Mouse (Mus musculus) kidney, postnatal 25 days (tissue): ENCODE measurements around the gene Scgb1c1.

ENCODE experiments used
- DNase-seq, 2 experiments: peaks; one replicate each; pipeline ENCODE4 v3.0.0; 2021; ENCODE audit warnings: mixed read lengths in 2 of 2

Scgb1c1 gene

GRCm38 (mm10) chr7:140881696-140882468 lies 36.5 kb downstream of the Scgb1c1 start, which contains the start of the genes Psmd13 and Sirt3:
Gene Psmd13, plus strand, starts transcription at chr7:140881968.
Gene Sirt3, minus strand, starts transcription at chr7:140882309.
- DNase-seq, result peak; percentile 97 to 98

- no peak for DNase-seq
Measured at GRCm38 (mm10) chr7:140882469-140882803, 37.1 kb downstream of the Scgb1c1 start.

GRCm38 (mm10) chr7:140890636-140891035 lies 45.3 kb downstream of the Scgb1c1 start:
- peak in 1 of 2 experiments; percentile 26 for DNase-seq

GRCm38 (mm10) chr7:140894031-140894430 lies 48.7 kb downstream of the Scgb1c1 start:
- peak in 1 of 2 experiments; percentile 8 for DNase-seq

GRCm38 (mm10) chr7:140894611-140895010 lies 49.3 kb downstream of the Scgb1c1 start:
- DNase-seq, result no peak
